Mouse (Mus musculus): Measurements from ENCODE around the gene Nabp2. TPM values are rescaled to one million over a fixed set of nuclear protein-coding genes. Genes with fewer than 3 reads are reported as not detected.
A peak's percentile ranks its signal among the peaks of the same experiment; 100 is the strongest.

Gene Nabp2
- polyA plus RNA-seq, 1 experiment from 2014 or later = 92.2 TPM

- Histone ChIP-seq H3K36me3 (replicated peaks; ENCODE audit: control insufficient read depth, insufficient read depth, low read depth, low read length) (peaks cover 31% of the 10 kb centered on the region), H3K4me3 (ENCODE audit: low read depth, low read length) (no peak overlapping the region), H3K4me1 (ENCODE audit: control insufficient read depth, insufficient read depth, low read length) (peaks cover 4% of the 10 kb centered on the region; the same call in 1 of the 2 replicates), H3K27ac (replicated peaks; ENCODE audit: low read depth, low read length) (no peak overlapping the region), H3K9me3 (replicated peaks; ENCODE audit: control insufficient read depth, low read length) (no peaks in the 10 kb centered on the region), H3K4me2 (ENCODE audit: low read depth, low read length) (no peak overlapping the region), H3K27me3 (ENCODE audit: control insufficient read depth, insufficient read depth, low read length) (no peaks in the 10 kb centered on the region), H3K9ac (replicated peaks; ENCODE audit: low read length) (peak overlapping the region; percentile 7; the same call in 1 of the 2 replicates)
- DNase-seq (ENCODE audit: low spot score) (no peak), ATAC-seq (replicated peaks; ENCODE audit: insufficient number of reproducible peaks, low FRiP score, low TSS enrichment, low read depth) (no peak)
- 97% methylated on average over 7 of the region's 7 CpGs for whole genome bisulfite sequencing
Observed at GRCm38 (mm10) chr10:128379260-128379659, 32.0 kb downstream of the Nabp2 start.

- H3K27ac ChIP-seq (replicated peaks; ENCODE audit: low read depth, low read length) = no peak overlapping the region
- no peak for ATAC-seq (replicated peaks; ENCODE audit: insufficient number of reproducible peaks, low FRiP score, low TSS enrichment, low read depth)
Observed at GRCm38 (mm10) chr10:128378462-128378861, 32.8 kb downstream of the Nabp2 start.

GRCm38 (mm10) chr10:128377940-128378448 is 33.3 kb downstream of the Nabp2 start:
- Histone ChIP-seq H3K4me1 (ENCODE audit: control insufficient read depth, insufficient read depth, low read length) (peaks cover 4% of the 10 kb centered on the region; the same call in 1 of the 2 replicates), H3K36me3 (replicated peaks; ENCODE audit: control insufficient read depth, insufficient read depth, low read depth, low read length) (peaks cover 21% of the 10 kb centered on the region), H3K4me3 (ENCODE audit: low read depth, low read length) (peak overlapping the region; percentile 99), H3K27me3 (ENCODE audit: control insufficient read depth, insufficient read depth, low read length) (no peaks in the 10 kb centered on the region), H3K9ac (replicated peaks; ENCODE audit: low read length) (peak overlapping the region; percentile 100), H3K9me3 (replicated peaks; ENCODE audit: control insufficient read depth, low read length) (no peaks in the 10 kb centered on the region), H3K27ac (replicated peaks; ENCODE audit: low read depth, low read length) (peak overlapping the region; percentile 92; the same call in 1 of the 2 replicates), H3K4me2 (ENCODE audit: low read depth, low read length) (peak overlapping the region; percentile 82)
- WGBS = 53% methylated on average over 14 of the region's 14 CpGs
- DNase-seq (ENCODE audit: low spot score) = no peak
- ATAC-seq (replicated peaks; ENCODE audit: insufficient number of reproducible peaks, low FRiP score, low TSS enrichment, low read depth) = no peak

More at GRCm38 (mm10) chr10:128378462-128378861, 32.8 kb downstream of the Nabp2 start:
- no peak for DNase-seq (ENCODE audit: low spot score)
- WGBS = 75% methylated on average over 3 of the region's 3 CpGs
- Histone ChIP-seq H3K9me3 (replicated peaks; ENCODE audit: control insufficient read depth, low read length) (no peaks in the 10 kb centered on the region), H3K36me3 (replicated peaks; ENCODE audit: control insufficient read depth, insufficient read depth, low read depth, low read length) (peaks cover 26% of the 10 kb centered on the region), H3K27me3 (ENCODE audit: control insufficient read depth, insufficient read depth, low read length) (no peaks in the 10 kb centered on the region), H3K9ac (replicated peaks; ENCODE audit: low read length) (peak overlapping the region; percentile 26; the same call in 1 of the 2 replicates), H3K4me3 (ENCODE audit: low read depth, low read length) (peak overlapping the region; percentile 99; the same call in 1 of the 2 replicates), H3K4me2 (ENCODE audit: low read depth, low read length) (no peak overlapping the region; the same call in 1 of the 2 replicates), H3K4me1 (ENCODE audit: control insufficient read depth, insufficient read depth, low read length) (peaks cover 4% of the 10 kb centered on the region; the same call in 1 of the 2 replicates)

- peak overlapping the region; percentile 82 for H3K4me2 ChIP-seq (ENCODE audit: low read depth, low read length)
- under 1% methylated on average over 43 of the region's 47 CpGs for WGBS
Observed at GRCm38 (mm10) chr10:128377222-128377939, 33.9 kb downstream of the Nabp2 start.

GRCm38 (mm10) chr10:128376455-128377211 is 34.7 kb downstream of the Nabp2 start, which contains the start of gene Ankrd52:
Ankrd52 (plus strand) TSS chr10:128377115.
- H3K36me3 ChIP-seq (replicated peaks; ENCODE audit: control insufficient read depth, insufficient read depth, low read depth, low read length) = peaks cover 11% of the 10 kb centered on the region
- under 1% methylated on average over 71 of the region's 73 CpGs for WGBS
- peak within 1 kb of the TSS; percentile 92 for H3K27ac ChIP-seq (replicated peaks; ENCODE audit: low read depth, low read length)

More at GRCm38 (mm10) chr10:128377222-128377939, 33.9 kb downstream of the Nabp2 start:
- Histone ChIP-seq H3K4me1 (ENCODE audit: control insufficient read depth, insufficient read depth, low read length) (peaks cover 4% of the 10 kb centered on the region; the same call in 1 of the 2 replicates), H3K4me3 (ENCODE audit: low read depth, low read length) (peak overlapping the region; percentile 99), H3K9ac (replicated peaks; ENCODE audit: low read length) (peak overlapping the region; percentile 100), H3K27ac (replicated peaks; ENCODE audit: low read depth, low read length) (peak overlapping the region; percentile 92), H3K36me3 (replicated peaks; ENCODE audit: control insufficient read depth, insufficient read depth, low read depth, low read length) (peaks cover 15% of the 10 kb centered on the region), H3K27me3 (ENCODE audit: control insufficient read depth, insufficient read depth, low read length) (no peaks in the 10 kb centered on the region), H3K9me3 (replicated peaks; ENCODE audit: control insufficient read depth, low read length) (no peaks in the 10 kb centered on the region)
- DNase-seq (ENCODE audit: low spot score) (peak; percentile 81), ATAC-seq (replicated peaks; ENCODE audit: insufficient number of reproducible peaks, low FRiP score, low TSS enrichment, low read depth) (peak; percentile 63)

GRCm38 (mm10) chr10:128376099-128376454 is 35.2 kb downstream of the Nabp2 start:
- Histone ChIP-seq H3K4me1 (ENCODE audit: control insufficient read depth, insufficient read depth, low read length) (peaks cover 4% of the 10 kb centered on the region; the same call in 1 of the 2 replicates), H3K27ac (replicated peaks; ENCODE audit: low read depth, low read length) (peak overlapping the region; percentile 92), H3K9ac (replicated peaks; ENCODE audit: low read length) (peak overlapping the region; percentile 100), H3K27me3 (ENCODE audit: control insufficient read depth, insufficient read depth, low read length) (no peaks in the 10 kb centered on the region), H3K4me2 (ENCODE audit: low read depth, low read length) (peak overlapping the region; percentile 82), H3K9me3 (replicated peaks; ENCODE audit: control insufficient read depth, low read length) (no peaks in the 10 kb centered on the region), H3K4me3 (ENCODE audit: low read depth, low read length) (peak overlapping the region; percentile 99), H3K36me3 (replicated peaks; ENCODE audit: control insufficient read depth, insufficient read depth, low read depth, low read length) (peaks cover 10% of the 10 kb centered on the region)
- WGBS = 48% methylated on average over 4 of the region's 4 CpGs
- DNase-seq (ENCODE audit: low spot score) (no peak), ATAC-seq (replicated peaks; ENCODE audit: insufficient number of reproducible peaks, low FRiP score, low TSS enrichment, low read depth) (no peak)

More at GRCm38 (mm10) chr10:128376455-128377211, 34.7 kb downstream of the Nabp2 start, which contains the start of gene Ankrd52:
- no peaks in the 10 kb centered on the region for H3K27me3 ChIP-seq (ENCODE audit: control insufficient read depth, insufficient read depth, low read length)
- peak; percentile 91 for ATAC-seq (replicated peaks; ENCODE audit: insufficient number of reproducible peaks, low FRiP score, low TSS enrichment, low read depth)
- H3K4me3 ChIP-seq (ENCODE audit: low read depth, low read length) = peak within 1 kb of the TSS; percentile 99
- H3K4me1 ChIP-seq (ENCODE audit: control insufficient read depth, insufficient read depth, low read length) = peaks cover 4% of the 10 kb centered on the region; the same call in 1 of the 2 replicates
- H3K9me3 ChIP-seq (replicated peaks; ENCODE audit: control insufficient read depth, low read length) = no peaks in the 10 kb centered on the region
- H3K9ac ChIP-seq (replicated peaks; ENCODE audit: low read length) = peak within 1 kb of the TSS; percentile 100
- peak; percentile 89 for DNase-seq (ENCODE audit: low spot score)
- peak within 1 kb of the TSS; percentile 82 for H3K4me2 ChIP-seq (ENCODE audit: low read depth, low read length)

DNA sequence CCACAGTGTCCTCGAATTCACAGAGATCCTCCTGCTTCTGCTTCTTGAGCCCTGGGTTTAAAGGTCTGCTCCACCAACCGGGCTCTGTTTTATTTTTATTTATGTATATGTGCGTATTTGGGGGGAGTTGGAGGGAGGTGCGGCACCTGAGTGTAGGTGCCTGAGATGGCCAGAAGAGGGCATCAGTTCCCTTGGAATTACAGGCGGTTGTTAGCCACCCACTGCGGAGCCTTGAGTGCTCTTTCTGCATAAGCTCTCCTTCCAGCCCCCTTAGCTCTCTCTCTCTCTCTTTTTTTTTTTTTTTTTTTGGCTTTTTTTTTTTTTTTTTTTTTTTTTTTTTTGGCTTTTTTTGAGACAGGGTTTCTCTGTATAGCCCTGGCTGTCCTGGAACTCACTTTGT is 36.9 kb downstream of the Nabp2 start:
- Histone ChIP-seq H3K4me2 (ENCODE audit: low read depth, low read length) (no peak overlapping the region), H3K9ac (replicated peaks; ENCODE audit: low read length) (no peak overlapping the region), H3K4me3 (ENCODE audit: low read depth, low read length) (no peak overlapping the region), H3K4me1 (ENCODE audit: control insufficient read depth, insufficient read depth, low read length) (peaks cover 4% of the 10 kb centered on the region; the same call in 1 of the 2 replicates), H3K27ac (replicated peaks; ENCODE audit: low read depth, low read length) (no peak overlapping the region), H3K27me3 (ENCODE audit: control insufficient read depth, insufficient read depth, low read length) (no peaks in the 10 kb centered on the region), H3K36me3 (replicated peaks; ENCODE audit: control insufficient read depth, insufficient read depth, low read depth, low read length) (peaks cover 5% of the 10 kb centered on the region), H3K9me3 (replicated peaks; ENCODE audit: control insufficient read depth, low read length) (no peaks in the 10 kb centered on the region)
- DNase-seq (ENCODE audit: low spot score) (no peak), ATAC-seq (replicated peaks; ENCODE audit: insufficient number of reproducible peaks, low FRiP score, low TSS enrichment, low read depth) (no peak)
- WGBS = 78% methylated on average over 6 of the region's 6 CpGs
